Mouse (Mus musculus): ENCODE results near the gene Soga1. TPM values are rescaled to one million over a fixed set of nuclear protein-coding genes. Genes with fewer than 3 reads are reported as not detected.
A peak's percentile ranks its signal among the peaks of the same experiment; 100 is the strongest.

The Soga1 gene
- polyA plus RNA-seq, 1 experiment from 2014 or later, result 8.1 TPM

DNA sequence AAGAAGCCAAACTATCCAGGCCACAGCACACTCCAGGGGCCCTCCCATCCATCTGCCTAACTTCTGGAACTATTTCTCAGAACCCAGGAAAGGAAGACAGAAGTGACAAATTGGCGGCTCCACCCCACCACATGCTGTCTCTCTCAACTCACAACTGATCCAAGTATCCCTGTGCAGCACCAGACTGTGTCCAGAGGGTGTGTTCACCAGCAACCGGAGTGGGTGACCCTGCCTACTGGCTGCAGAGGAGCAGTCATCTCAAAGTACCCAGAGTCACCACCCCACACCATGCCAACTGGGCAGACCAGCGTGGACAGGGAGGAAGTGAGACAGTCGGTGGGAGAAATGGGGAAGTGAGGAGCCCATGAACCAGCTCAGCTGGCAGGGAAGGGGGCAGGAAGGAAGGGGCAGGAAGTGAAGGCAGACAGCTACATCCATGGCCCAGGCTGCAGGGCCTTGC, 15.8 kb downstream of the Soga1 start:
- Histone ChIP-seq H3K79me2 (ENCODE audit: inconsistent target) (peaks cover 90% of the 10 kb centered on the region), H3K4me3 (ENCODE audit: inconsistent target) (no peak overlapping the region), H3K27ac (peak overlapping the region; percentile 92), H3K36me3 (ENCODE audit: inconsistent target) (peaks cover 8% of the 10 kb centered on the region; the same call in 1 of the 2 replicates)
- 7% methylated on average over 4 of the region's 4 CpGs for WGBS (ENCODE audit: missing documents)

DNA sequence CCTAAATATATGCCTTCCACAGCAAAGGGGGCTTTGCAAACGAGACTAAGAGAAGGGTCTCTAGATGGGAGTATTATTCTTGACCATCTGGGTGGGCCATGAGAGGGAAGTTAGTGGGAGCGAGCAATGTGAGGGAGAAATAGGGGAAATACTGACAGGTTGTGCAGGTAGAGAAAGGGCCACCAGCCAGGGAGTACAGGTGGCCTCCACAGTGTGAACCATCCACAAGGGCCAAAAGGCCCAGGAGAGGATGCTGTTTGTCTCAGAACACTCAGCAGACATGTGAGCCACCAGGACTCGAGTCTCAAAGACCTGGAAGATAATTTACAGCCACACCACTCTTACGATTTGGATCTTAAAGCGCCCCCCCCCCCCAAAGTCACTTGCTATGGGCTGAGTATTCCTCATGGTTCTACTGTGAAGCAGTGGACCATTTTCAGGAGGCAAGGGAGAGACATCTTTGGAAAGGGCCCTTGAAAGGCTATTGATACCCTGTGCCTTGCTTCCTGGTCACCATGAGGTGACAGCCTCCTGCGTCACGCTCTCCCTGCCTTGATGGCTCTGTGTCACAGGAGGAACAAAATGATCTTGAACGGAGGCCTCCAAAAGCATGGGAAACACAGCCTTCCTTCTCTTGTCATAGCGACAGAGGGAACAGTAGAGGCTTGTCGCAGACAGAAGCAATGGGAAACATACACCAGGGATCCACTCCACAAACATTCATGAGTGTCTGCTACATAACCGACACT, 18.3 kb downstream of the Soga1 start:
- WGBS (ENCODE audit: missing documents), result 91% methylated on average over 11 of the region's 11 CpGs
- Histone ChIP-seq H3K79me2 (ENCODE audit: inconsistent target) (peaks cover 85% of the 10 kb centered on the region), H3K36me3 (ENCODE audit: inconsistent target) (peaks cover 8% of the 10 kb centered on the region; the same call in 1 of the 2 replicates)

DNA sequence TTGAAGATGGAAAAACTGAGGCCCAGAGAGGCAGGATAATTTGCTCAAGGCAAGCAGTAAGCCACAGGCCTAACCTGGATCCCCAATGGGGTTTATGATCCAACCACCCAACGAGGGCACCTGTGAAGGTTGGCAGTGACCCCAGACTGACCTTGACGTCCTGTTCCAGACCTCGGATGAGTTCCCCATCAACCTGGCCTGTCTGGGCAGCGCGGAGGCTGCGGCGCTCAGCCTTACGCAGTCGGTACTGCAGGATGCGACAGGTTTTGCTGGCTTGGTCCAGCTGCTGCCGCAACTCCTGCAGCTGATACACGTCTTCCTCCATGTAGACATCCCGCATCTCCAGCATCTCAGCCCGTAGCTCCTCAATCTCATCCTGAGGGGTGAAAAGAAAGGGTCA, 19.0 kb downstream of the Soga1 start:
- Histone ChIP-seq H3K4me3 (ENCODE audit: inconsistent target) (no peak overlapping the region), H3K79me2 (ENCODE audit: inconsistent target) (peaks cover 80% of the 10 kb centered on the region), H3K36me3 (ENCODE audit: inconsistent target) (peaks cover 8% of the 10 kb centered on the region; the same call in 1 of the 2 replicates), H3K27ac (no peak overlapping the region)
- 94% methylated on average over 14 of the region's 14 CpGs for WGBS (ENCODE audit: missing documents)

More for the DNA sequence above, 18.3 kb downstream of the Soga1 start:
- no peak overlapping the region for H3K4me3 ChIP-seq (ENCODE audit: inconsistent target)
- H3K27ac ChIP-seq, result no peak overlapping the region

DNA sequence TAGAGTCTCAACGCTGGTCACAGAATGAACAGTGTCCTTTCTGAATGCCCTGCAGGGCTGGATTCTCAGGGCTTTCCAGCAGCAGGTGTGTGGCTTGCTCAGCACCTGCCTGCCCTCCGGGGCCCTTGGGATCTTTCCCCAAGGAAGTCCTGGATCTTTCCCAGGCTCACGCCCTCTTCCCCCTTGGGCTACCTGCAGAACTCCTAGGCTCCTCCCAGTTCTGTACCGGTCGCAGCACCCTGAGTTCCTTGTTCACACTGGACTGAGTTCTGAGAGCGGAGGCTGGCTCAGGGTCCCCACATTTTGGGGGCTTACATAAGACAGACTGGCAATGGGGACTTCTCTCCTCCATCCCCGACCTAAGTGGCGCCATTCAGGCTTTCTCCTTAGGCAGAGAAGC, 19.9 kb downstream of the Soga1 start:
- H3K4me3 ChIP-seq (ENCODE audit: inconsistent target), result no peak overlapping the region
- 89% methylated on average over 8 of the region's 8 CpGs for WGBS (ENCODE audit: missing documents)
- peaks cover 8% of the 10 kb centered on the region; the same call in 1 of the 2 replicates for H3K36me3 ChIP-seq (ENCODE audit: inconsistent target)
- no peak overlapping the region for H3K27ac ChIP-seq
- peaks cover 72% of the 10 kb centered on the region for H3K79me2 ChIP-seq (ENCODE audit: inconsistent target)

DNA sequence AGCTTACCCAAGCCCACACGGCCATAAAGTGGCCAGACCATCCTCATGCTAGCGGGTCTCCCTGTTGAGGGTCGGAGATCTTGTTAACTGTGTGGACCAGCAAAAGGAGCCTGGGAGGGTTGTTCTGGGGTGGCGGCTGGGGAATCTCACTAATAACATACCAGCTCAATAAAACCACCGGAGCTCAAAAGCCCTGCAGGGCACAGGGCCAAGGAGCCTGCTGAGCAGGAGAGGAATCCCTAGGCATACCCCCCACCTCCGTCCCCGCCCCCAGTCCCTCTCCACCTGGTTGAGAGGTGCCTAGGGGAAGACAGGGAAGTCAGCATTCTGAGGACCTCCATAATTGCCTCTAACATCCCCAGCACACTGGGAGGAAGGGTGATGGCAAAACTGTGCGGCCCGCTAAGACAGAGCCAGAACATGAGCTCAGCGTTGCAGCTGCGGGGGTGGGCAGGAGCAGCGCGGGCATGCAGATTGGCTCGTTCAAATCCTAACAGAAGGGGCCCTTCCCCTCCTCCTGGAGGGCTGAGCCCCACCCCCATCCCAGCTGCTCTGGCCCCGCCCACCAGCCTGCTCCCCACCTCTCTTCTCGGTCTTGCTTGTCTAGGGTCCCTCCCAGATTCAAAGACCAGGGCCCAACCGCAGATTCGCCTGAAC, 20.6 kb downstream of the Soga1 start:
- Histone ChIP-seq H3K27ac (no peak overlapping the region), H3K79me2 (ENCODE audit: inconsistent target) (peaks cover 72% of the 10 kb centered on the region), H3K36me3 (ENCODE audit: inconsistent target) (peaks cover 9% of the 10 kb centered on the region; the same call in 1 of the 2 replicates), H3K4me3 (ENCODE audit: inconsistent target) (no peak overlapping the region)
- WGBS (ENCODE audit: missing documents), result 83% methylated on average over 11 of the region's 18 CpGs

DNA sequence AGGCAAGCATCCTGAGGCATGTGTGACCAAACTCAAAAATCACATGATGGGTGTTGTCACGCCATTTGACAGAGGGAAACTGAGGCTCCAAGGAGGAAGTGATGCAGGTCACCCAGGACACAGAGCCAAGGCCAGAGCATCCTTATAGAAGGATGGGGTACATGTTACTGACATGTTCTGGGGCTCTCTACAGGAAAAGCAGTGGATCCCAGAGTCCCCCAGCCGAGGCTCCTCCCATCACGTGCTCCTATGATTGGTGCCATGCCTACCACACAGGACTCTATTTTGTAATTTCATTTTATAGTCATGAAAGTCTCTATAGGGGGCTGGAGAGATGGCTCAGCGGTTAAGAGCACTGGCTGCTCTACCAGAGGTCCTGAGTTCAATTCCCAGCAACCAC, 21.3 kb downstream of the Soga1 start:
- Histone ChIP-seq H3K36me3 (ENCODE audit: inconsistent target) (peaks cover 16% of the 10 kb centered on the region; the same call in 1 of the 2 replicates), H3K27ac (no peak overlapping the region), H3K79me2 (ENCODE audit: inconsistent target) (peaks cover 68% of the 10 kb centered on the region), H3K4me3 (ENCODE audit: inconsistent target) (no peak overlapping the region)
- 96% methylated on average over 4 of the region's 4 CpGs for WGBS (ENCODE audit: missing documents)

DNA sequence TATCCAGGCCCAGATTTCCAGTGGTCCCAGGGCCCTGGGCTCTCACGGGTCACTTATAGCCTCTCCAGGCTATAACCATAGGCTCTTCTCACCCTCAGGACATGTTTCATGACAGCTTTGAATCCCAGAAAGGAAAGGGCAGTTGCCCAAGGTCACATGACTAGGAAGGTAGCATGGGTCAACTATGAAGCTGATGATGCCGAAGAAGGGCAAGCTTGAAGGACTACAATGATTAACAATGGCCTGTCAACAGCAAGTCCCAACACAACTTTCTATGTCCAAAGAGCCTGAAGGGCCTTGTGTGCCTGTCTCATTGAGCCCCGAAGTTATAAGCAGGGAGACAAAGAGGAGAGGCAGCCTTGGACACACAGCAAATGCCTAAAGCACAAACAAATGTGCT, 21.9 kb downstream of the Soga1 start:
- WGBS (ENCODE audit: missing documents), result 96% methylated on average over 3 of the region's 3 CpGs
- Histone ChIP-seq H3K79me2 (ENCODE audit: inconsistent target) (peaks cover 62% of the 10 kb centered on the region), H3K4me3 (ENCODE audit: inconsistent target) (no peak overlapping the region), H3K36me3 (ENCODE audit: inconsistent target) (peaks cover 20% of the 10 kb centered on the region; the same call in 1 of the 2 replicates), H3K27ac (no peak overlapping the region)

DNA sequence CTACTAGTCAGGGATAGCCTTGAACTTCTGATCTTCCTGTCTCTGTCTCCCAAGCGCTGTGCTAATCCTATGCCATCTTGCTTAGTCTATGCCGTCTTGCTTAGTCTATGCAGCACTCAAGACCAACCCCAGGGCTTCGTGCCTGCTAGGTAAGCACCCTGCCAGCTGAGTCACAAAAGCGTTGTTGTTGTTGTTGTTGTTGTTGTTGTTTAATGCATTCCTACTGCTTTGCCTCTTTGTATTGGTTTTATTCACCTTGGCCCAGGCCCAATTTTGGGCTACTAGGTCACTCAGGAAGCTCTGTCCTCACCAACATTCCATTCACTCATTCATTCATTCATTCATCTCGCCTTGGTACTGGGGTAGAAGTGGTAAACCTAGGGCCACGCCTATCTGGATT, 23.3 kb downstream of the Soga1 start:
- no peak overlapping the region for H3K4me3 ChIP-seq (ENCODE audit: inconsistent target)
- H3K36me3 ChIP-seq (ENCODE audit: inconsistent target), result peaks cover 20% of the 10 kb centered on the region; the same call in 1 of the 2 replicates
- no peak overlapping the region for H3K27ac ChIP-seq
- 91% methylated on average over 6 of the region's 6 CpGs for WGBS (ENCODE audit: missing documents)
- peaks cover 57% of the 10 kb centered on the region; the same call in 1 of the 2 replicates for H3K79me2 ChIP-seq (ENCODE audit: inconsistent target)

DNA sequence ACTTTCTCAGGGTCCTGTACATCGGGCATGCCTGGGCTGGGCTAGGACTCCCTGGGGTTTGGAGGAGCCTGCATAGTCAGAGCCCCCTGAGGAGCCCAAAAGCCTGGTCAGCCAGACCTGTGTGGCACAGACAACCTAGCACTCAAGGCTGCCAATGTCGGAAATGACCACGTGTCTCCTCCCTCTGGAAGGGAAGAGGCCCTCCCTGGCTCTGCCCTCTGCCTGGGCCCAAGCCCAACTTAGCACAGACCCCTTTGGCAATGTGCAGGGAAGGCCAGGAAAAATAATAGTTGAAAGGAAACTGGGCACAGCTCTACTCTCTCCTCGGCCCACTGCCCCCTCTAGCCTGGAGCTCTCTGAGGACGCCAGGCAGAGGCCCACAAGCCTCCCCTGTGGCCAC, 24.2 kb downstream of the Soga1 start:
- H3K4me3 ChIP-seq (ENCODE audit: inconsistent target), result no peak overlapping the region
- WGBS (ENCODE audit: missing documents), result 72% methylated on average over 5 of the region's 5 CpGs
- no peak overlapping the region for H3K27ac ChIP-seq
- H3K79me2 ChIP-seq (ENCODE audit: inconsistent target), result peaks cover 57% of the 10 kb centered on the region; the same call in 1 of the 2 replicates
- H3K36me3 ChIP-seq (ENCODE audit: inconsistent target), result peaks cover 24% of the 10 kb centered on the region; the same call in 1 of the 2 replicates

DNA sequence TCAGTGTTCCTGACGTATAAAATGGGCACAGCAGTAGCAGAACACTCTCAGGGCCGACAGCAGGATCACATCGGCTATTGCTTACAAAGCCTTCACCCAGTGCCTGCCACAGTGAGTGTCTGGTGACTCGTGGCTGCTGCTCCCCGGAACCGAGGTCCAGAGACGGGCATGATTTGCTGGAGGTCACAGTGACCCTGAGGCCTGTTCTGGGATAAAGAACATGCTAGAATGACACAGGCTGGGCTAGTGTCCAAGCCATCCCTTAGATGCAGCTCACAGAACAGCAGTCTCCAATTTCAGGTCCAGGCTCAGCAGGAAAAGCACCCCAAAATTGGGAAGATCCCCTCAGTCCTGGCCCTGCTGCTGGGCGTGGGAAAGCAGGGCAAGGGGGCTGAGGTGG, 24.8 kb downstream of the Soga1 start:
- peaks cover 57% of the 10 kb centered on the region; the same call in 1 of the 2 replicates for H3K79me2 ChIP-seq (ENCODE audit: inconsistent target)
- no peak overlapping the region for H3K27ac ChIP-seq
- peaks cover 22% of the 10 kb centered on the region; the same call in 1 of the 2 replicates for H3K36me3 ChIP-seq (ENCODE audit: inconsistent target)
- H3K4me3 ChIP-seq (ENCODE audit: inconsistent target), result no peak overlapping the region
- whole genome bisulfite sequencing (ENCODE audit: missing documents), result 85% methylated on average over 8 of the region's 8 CpGs

DNA sequence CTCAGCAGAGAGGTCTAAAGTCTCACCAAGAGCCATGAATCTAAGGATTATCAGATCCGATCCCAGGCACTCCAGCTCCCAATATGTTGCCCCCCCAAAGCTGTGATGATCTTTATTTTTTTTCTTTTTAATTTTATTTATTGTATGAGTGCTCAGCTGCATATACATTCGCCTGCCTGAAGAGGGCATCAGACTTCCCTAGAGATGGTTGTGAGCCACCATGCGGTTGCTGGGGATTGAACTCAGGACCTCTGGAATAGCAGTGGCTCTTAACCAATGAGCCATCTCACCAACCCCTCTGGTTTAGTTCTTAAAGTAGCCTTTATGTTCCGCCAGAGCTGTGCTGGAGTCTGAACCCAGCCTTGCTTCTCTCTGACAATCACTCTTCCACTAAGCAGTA, 25.3 kb downstream of the Soga1 start:
- H3K4me3 ChIP-seq (ENCODE audit: inconsistent target), result no peak overlapping the region
- H3K36me3 ChIP-seq (ENCODE audit: inconsistent target), result peaks cover 19% of the 10 kb centered on the region; the same call in 1 of the 2 replicates
- WGBS (ENCODE audit: missing documents), result 91% methylated on average over 4 of the region's 4 CpGs
- no peak overlapping the region for H3K27ac ChIP-seq
- H3K79me2 ChIP-seq (ENCODE audit: inconsistent target), result peaks cover 57% of the 10 kb centered on the region; the same call in 1 of the 2 replicates

DNA sequence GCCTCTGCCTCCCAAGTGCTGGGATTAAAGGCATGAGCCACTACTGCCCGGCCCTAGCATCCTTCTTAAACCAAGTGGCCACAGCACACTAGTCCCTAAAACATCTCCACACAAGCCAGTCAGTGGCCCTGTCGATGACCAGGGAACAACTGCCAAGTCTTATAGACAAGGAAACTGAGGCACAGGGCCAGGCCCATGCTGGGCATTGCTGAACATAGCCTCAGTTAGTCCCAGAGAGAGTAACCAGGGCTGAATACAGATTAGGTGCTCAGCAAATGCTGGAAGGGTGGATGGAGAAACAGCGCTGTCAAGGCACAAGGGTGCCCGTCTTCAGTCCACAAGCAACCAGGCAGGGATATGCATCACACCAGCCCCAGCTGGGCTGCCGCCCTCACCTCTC, 25.9 kb downstream of the Soga1 start:
- Histone ChIP-seq H3K79me2 (ENCODE audit: inconsistent target) (peaks cover 57% of the 10 kb centered on the region; the same call in 1 of the 2 replicates), H3K36me3 (ENCODE audit: inconsistent target) (peaks cover 19% of the 10 kb centered on the region; the same call in 1 of the 2 replicates), H3K27ac (no peak overlapping the region), H3K4me3 (ENCODE audit: inconsistent target) (no peak overlapping the region)
- 95% methylated on average over 5 of the region's 5 CpGs for WGBS (ENCODE audit: missing documents)

DNA sequence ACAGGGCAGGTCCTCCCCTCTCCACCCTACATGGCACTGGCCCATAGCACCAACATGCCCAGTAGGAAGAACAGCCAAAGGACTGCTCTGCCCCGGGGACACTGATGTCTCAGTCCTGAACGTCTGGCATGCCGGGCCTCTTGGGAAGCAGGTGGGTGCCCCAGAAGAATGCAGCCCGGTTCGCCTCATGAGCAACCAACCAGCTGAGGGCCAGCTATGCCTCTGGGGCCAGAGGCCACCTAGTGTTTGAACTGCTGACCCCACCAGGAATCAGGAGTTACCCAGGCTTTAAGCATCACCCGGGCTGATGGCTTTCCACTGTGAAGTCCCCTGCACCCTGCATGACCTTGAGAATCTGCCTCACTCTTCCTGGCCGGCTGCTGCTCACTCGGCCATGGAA, 26.6 kb downstream of the Soga1 start:
- peaks cover 56% of the 10 kb centered on the region; the same call in 1 of the 2 replicates for H3K79me2 ChIP-seq (ENCODE audit: inconsistent target)
- WGBS (ENCODE audit: missing documents), result 92% methylated on average over 8 of the region's 8 CpGs
- no peak overlapping the region for H3K4me3 ChIP-seq (ENCODE audit: inconsistent target)
- H3K36me3 ChIP-seq (ENCODE audit: inconsistent target), result peaks cover 19% of the 10 kb centered on the region; the same call in 1 of the 2 replicates
- H3K27ac ChIP-seq, result no peak overlapping the region

DNA sequence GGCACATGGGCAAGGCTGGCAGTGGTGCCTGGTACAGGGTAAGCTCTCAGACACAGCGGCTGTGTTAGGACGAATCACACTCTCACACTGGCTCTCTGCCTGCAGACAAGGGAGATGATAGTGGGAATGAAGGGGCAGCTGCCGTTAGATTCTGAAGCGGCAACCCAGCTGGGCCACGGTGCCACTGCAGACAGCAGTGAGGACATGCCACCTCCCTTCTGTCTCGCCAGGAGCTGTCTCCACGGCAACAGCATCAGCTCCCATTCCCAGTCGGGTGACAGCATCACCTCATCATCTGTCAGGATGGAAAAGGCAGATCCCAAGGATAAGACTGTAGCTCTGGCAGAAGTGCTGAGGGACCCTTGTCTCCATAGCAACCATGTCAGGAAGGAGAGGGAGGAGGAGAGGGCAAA, 29.2 kb downstream of the Soga1 start:
- H3K79me2 ChIP-seq (ENCODE audit: inconsistent target), result peaks cover 64% of the 10 kb centered on the region; the same call in 1 of the 2 replicates
- peaks cover 39% of the 10 kb centered on the region; the same call in 1 of the 2 replicates for H3K36me3 ChIP-seq (ENCODE audit: inconsistent target)
- 93% methylated on average over 8 of the region's 8 CpGs for WGBS (ENCODE audit: missing documents)
- no peak overlapping the region for H3K27ac ChIP-seq
- H3K4me3 ChIP-seq (ENCODE audit: inconsistent target), result no peak overlapping the region

All from macrophage (primary cell).